Mouse (Mus musculus) adrenal gland, adult 18-20 months (tissue): ENCODE measurements around the gene Psen2. TPM values are rescaled to one million over a fixed set of nuclear protein-coding genes. Genes with fewer than 3 reads are reported as not detected.

Experiments
- DNase-seq, 2 experiments: peaks; one replicate each; pipeline ENCODE4 v3.0.0; 2021 to 2022; ENCODE audit warnings: low spot score in 2 of 2
- total RNA-seq, 2 experiments: library from RNA; stranded (reverse); gene quantifications; 1 replicate in 1 of 2; 2 replicates in 1 of 2; pipeline ENCODE4 v1.2.3; 2021

The Psen2 gene
- total RNA-seq, 2 experiments from 2014 or later = 29.0 to 33.0 TPM

DNA sequence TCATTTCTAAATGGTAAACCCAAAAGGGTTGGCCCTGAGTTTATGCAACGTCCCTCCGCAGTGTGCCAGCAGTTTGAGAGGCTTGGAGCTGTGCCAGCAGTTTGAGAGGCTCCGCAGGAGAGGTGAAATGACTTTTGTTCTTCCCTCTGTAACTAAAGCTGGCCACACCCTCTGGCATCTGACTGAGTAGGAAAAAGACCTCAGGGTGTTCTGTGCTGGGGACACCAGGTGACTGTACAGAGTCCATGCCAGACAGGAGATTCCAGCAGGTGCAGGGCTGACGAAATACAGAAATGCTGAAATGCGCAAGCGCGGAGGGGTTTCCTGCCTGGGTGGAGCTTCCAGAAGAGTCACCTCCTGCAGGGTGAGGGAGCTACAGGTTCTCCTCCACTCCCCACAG, 16.4 kb upstream of the Psen2 start:
- DNase-seq = peak; percentile 57 to 59

DNA sequence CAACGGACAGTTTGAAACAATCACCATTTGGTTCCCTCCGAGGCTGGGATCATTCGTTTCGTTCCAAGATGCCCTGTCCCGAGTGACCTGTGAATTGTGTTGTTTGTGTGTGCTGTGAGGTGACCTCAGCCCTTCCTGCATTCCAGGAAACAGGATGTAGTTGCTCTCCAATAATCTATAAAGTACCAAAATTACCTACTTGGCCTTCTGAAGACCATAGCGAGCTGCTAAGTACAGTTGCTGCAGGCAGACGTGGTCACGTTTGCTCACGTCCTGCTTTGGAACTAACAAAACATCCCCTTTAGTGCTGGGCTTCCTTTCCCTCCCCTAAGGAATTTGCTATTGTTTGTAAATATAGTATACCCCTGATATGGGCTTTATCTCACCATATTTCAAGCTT, 14.3 kb upstream of the Psen2 start:
- no peak for DNase-seq

- DNase-seq = no peak
Observed at GRCm38 (mm10) chr1:180274725-180275308, 11.6 kb upstream of the Psen2 start.

GRCm38 (mm10) chr1:180269033-180269432, 5.8 kb upstream of the Psen2 start:
- no peak for DNase-seq

DNA sequence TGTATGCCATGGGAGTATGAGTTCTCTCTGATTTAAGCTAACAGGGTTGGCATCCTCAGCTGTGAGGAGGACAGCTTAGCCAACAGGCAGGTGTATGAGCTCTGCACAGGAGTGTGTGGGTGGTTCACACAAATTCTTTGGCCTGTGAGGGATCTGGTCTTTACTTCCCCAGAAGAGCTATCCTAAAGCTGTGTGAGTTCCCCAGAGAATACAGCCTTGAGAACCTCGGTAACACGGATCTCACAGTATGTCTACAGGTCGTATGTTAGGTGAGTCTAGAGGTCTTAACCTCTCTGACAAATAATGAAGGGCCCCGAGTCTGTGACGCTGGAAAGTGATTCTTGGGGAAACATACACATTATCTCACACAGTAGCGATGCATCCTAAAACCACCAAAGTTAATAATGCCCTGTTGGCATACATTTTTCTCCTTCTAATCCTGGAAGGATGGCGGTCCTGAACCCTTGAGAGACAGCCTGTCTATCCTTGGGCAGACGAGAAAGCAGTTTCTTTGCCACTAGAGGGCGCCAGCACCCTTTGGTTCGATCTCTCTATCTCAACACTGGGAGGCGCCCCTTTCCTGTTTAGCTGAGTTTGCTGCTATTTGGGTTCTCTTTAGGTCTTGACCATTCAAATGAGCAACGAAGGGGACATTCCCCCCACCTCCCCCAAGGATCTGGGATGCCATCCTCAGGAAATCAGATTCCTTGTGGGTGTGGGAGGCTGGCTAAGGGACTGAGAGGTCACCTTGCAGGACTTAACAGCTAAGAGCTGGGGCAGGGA, 5.2 kb upstream of the Psen2 start:
- peak; percentile 91 to 92 for DNase-seq

DNA sequence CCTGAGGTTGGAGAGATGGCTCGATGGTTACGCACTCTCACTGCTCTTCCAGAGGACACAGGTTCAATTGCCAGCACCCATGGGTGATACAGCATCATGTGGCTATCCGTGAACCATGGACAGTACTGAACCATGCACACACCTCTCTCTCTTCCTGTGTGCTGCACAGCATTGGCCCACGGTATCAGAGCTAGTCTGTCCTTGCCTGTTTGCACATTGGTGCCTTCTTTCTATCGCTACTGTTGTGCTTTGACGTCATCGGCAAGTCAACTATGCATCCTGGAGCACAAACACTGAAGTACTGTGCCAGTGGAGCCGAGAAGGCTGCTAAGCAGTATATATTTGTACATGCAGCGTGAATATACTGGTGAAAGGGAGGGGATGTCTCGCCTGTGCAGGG, 3.9 kb upstream of the Psen2 start:
- no peak for DNase-seq

DNA sequence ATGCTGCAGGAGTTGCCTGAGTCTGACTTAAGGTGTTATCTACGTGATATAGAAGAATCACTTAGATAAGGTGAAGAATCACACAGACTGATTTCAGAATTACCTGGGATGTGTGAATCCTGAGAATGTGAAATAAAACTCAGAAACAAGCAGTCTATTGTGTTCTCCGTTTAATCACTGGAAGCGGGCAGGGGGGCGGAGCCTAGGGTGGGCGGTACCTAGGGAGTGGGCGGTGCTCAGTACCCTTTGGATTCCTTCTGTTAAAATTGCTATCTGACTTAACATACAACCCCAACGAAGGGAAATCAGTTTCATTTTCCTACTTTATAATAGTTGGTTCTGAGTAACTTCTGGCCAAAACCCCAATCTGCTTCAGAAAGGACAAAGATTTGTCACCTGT, 2.2 kb upstream of the Psen2 start:
- peak in 1 of 2 experiments; percentile 59 for DNase-seq

GRCm38 (mm10) chr1:180264851-180265250, 1.6 kb upstream of the Psen2 start:
- DNase-seq = no peak

GRCm38 (mm10) chr1:180264389-180264788, 1.2 kb upstream of the Psen2 start:
- no peak for DNase-seq

- no peak for DNase-seq
Observed at GRCm38 (mm10) chr1:180261857-180262570, 1.2 kb downstream of the Psen2 start.

DNA sequence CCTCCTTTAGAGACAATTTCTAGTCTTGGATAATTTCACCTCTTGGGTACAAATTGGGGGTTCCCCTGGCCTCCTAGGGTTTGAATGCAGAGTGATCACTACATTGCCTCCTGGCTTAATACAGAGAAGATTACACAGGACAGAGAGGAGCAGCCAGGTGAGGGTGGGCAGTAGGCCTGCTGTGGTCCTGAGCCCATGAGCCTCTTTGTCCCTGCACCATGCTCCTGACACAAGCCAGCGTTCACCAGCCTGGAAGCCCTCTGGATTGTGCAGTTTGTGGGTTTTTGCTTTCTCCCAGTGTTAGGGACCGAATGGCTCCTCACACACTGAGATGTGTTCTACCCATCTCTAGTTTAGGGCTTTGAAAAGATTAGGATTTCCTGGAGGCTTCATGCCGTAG, 1.8 kb downstream of the Psen2 start:
- DNase-seq = no peak

DNA sequence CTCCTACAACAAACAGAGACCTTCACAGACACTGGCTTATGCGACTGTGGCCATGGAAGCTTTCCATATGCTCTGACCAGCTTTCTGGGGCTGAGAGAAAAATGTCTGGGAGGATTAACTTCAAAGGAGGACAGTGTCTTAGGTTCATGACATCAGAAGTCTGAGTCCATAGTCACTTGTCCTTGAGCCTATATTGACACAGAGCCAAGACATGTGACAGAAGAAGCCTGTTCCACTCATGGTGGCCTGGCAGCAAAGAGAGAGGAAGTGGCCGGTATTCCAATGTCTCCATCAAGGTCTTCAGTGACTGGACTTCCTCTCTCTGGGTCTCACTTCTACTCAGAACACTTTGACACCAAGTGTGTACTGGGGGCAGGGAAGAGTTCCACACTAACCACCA, 2.4 kb downstream of the Psen2 start:
- no peak for DNase-seq

DNA sequence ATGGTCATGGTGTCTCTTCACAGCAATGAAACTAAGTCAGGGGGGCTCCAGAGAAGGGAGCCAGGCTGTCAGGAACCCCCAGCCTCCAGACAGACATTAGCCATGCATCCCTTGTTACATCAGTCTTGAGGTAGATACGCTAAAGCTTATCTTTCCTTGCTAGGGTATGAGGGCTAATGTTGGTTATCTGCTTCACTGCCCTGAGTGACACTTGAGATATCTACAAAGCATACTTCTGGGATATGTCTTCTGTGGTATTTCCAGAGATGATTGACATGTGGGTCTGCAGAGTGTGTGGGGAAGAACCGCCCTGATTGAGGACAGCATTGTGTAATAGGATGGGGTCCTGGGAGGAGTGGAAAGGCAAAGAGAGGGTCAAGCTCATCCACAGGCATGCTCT, 3.5 kb downstream of the Psen2 start:
- DNase-seq = no peak

DNA sequence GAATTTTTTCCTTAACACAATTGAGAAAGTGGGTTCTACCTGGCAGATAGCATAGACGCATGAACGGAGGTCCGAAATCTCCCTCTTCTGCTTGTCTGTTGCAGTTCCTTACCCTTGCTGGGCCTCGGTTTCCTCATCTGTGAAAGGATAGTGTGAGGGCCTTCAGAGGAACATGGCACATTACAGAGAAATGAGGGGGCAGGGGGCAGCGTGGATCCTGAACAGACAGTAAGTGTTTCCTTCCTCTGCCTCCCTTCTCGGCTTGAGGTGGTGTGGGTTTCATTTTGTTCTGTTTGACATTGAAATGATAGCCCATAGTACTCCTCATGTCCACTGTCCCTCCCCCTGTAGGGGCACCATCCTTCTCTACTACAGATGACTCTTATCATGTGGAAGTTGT, 5.8 kb downstream of the Psen2 start:
- no peak for DNase-seq

- peak in 1 of 2 experiments; percentile 17 for DNase-seq
Observed at GRCm38 (mm10) chr1:180256866-180257265, 6.4 kb downstream of the Psen2 start.

DNA sequence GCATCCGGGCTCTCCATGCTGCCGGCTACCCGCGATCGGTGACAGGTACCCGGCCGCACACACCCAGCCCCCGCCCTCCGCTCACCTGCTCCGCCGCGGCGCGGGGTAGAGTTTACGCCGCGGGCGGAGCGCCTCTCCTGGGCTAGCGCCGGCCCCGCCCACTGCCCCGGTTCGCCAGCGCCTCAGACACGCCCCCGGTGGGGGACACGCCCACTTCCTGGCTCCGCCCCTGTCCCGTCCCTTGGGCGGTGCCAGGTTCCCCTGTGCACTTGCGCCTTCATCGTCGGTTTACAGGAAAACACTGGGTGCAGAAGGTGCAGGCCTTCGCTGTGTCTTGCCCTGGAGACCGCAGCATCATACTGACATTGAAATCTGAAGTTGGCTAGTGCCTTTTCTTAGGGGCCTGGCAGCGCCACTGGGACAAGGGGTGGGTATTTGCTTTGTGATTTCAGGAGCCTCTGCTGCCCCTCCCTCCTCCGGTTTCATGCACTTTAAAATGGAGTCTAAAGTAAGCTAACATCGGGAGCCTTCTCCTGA, 7.0 kb downstream of the Psen2 start:
- peak; percentile 100 for DNase-seq

- DNase-seq = peak; percentile 34 to 53
Observed at GRCm38 (mm10) chr1:180255294-180256117, 7.7 kb downstream of the Psen2 start.

- DNase-seq = no peak
Observed at GRCm38 (mm10) chr1:180254316-180254715, 8.9 kb downstream of the Psen2 start.

DNA sequence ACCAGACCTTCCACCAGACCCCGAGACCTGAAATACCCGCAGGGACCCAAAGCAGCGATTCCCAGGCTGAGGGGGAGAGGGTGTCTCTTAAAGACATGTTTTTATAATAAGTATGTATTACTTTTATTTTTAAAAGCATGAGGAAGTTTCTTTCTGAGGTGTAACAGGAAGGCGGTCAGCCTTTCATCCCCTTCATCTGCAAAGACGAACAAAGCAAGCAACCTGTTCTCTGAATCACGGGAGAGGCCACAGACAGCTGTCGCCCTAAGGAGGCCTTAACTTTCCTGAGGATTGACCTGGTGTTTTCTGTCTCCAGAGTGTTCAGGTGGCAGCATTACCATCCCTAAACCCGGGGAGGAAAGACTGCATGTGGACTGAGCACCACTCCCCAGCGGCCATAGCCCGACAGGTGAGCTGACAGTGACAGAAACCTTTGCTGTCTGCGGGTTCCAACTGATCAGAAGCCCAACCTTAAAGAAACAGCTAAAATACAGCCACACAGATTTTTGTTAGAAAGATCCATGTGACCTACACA, 10.5 kb downstream of the Psen2 start:
- no peak for DNase-seq

DNA sequence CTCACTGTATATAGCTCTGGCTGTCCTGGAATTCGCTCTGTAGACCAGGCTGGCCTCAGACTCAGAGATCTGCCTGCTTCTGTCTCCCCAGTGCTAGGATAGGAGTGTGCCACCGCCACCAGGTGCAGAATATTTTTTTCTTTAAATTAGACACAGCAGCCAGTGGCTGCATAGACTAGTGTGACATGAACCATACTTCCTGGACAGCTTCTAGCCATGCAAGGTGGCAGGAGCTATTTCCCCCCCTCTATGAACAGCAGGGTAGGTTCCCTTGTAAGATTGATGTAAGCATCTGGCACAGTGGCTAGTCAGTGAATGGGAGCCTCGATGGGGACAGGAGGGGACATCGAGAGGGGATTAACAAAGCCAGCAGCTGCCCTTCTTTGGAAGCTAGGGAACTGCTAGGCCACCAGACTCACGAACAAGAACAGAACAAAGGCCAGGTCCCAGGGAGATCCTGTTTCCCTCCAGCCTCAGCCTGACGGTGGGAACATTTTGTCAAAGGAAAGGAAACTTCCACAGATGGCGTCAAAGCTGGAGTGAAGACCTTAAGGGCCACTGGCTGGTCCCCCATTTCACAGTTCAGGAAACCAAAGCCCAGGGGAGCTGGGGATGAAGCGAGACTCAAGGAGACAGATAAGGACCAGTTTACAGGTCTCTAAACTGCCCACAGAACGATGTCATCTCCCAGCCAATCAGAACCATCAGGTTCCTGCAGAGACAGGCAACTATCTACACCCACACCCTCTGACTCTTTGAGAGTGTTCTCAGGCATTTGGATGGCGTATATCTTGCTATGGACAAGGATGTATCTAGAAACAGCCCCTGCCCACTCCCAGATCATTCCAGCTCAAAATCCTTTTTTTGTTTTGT, 11.8 kb downstream of the Psen2 start:
- peak in 1 of 2 experiments; percentile 14 for DNase-seq
